Mouse (Mus musculus): ENCODE measurements around the gene Lbh.

GRCm38 (mm10) chr17:72903321-72903720 lies 14.8 kb upstream of the Lbh start:
- TF ChIP-seq POLR2A (IDR thresholded peaks at IDR 0.05; ENCODE audit: control insufficient read depth, low read depth, low read length) (no peak), CTCF (IDR thresholded peaks at IDR 0.05; ENCODE audit: control insufficient read depth, insufficient read depth, insufficient replicate concordance, low read depth, low read length) (no peak)

Measured in testis, adult 2 months (tissue).